Comparison of ENCODE assay signal across 31 mouse cellular contexts in genomic region chr1:184304813-184305212, GRCm38 (mm10).
"Had no signal": no experiment of that assay in that cellular context is flagged by ENCODE, and none has a peak within 500 bp of the region (broad histone marks: within the 10 kb centered on the region; RNA-seq: fewer than 3 reads in every experiment).

No protein-coding gene starts in this region.

- H3K9me3 ChIP-seq: limb, embryonic 12.5 days; limb, embryonic 13.5 days; limb, embryonic 15.5 days; liver, embryonic 12.5 days; liver, embryonic 13.5 days; liver, embryonic 15.5 days; lung, embryonic 15.5 days; midbrain, embryonic 10.5 days; midbrain, embryonic 12.5 days; midbrain, embryonic 13.5 days; midbrain, embryonic 15.5 days; neural tube, embryonic 12.5 days; neural tube, embryonic 13.5 days had no signal

- H3K36me3 ChIP-seq: limb, embryonic 12.5 days; limb, embryonic 13.5 days; limb, embryonic 15.5 days; liver, embryonic 12.5 days; liver, embryonic 13.5 days; liver, embryonic 15.5 days; lung, embryonic 15.5 days; midbrain, embryonic 10.5 days; midbrain, embryonic 12.5 days; midbrain, embryonic 13.5 days; midbrain, embryonic 15.5 days; neural tube, embryonic 12.5 days; neural tube, embryonic 13.5 days had no signal

- H3K9ac ChIP-seq: limb, embryonic 12.5 days; limb, embryonic 13.5 days; limb, embryonic 15.5 days; liver, embryonic 12.5 days; liver, embryonic 13.5 days; liver, embryonic 14.5 days; liver, embryonic 15.5 days; lung, embryonic 14.5 days; lung, embryonic 15.5 days; midbrain, embryonic 12.5 days; midbrain, embryonic 13.5 days; midbrain, embryonic 15.5 days; neural tube, embryonic 12.5 days; neural tube, embryonic 13.5 days had no signal

- ATAC-seq: liver, embryonic 12.5 days; lung, postnatal 0 days; midbrain, embryonic 13.5 days; midbrain, embryonic 15.5 days; midbrain, embryonic 16.5 days had no signal

- DNase-seq: left cerebral cortex, postnatal 4 days; liver; liver, embryonic 13.5 days; lung, adult 18-20 months; lung, adult 2 months; lung, embryonic 14.5 days; lung, postnatal 10 days; lung, postnatal 14 days; lung, postnatal 36 days; lung, postnatal 4 days; midbrain, embryonic 14.5 days had no signal

- H3K4me1 ChIP-seq: liver, embryonic 12.5 days; liver, embryonic 13.5 days; liver, embryonic 15.5 days; lung, embryonic 15.5 days; megakaryocyte, embryonic 14.5 days; midbrain, embryonic 10.5 days; midbrain, embryonic 12.5 days; midbrain, embryonic 13.5 days; midbrain, embryonic 15.5 days; neural tube, embryonic 12.5 days; neural tube, embryonic 13.5 days had no signal

- H3K27ac ChIP-seq: limb, embryonic 13.5 days; limb, embryonic 15.5 days; liver, embryonic 12.5 days; liver, embryonic 13.5 days; liver, embryonic 14.5 days; liver, embryonic 15.5 days; lung, embryonic 15.5 days; macrophage; midbrain, embryonic 10.5 days; midbrain, embryonic 12.5 days; midbrain, embryonic 13.5 days; midbrain, embryonic 15.5 days; neural tube, embryonic 12.5 days; neural tube, embryonic 13.5 days had no signal

- H3K27me3 ChIP-seq: limb, embryonic 12.5 days; liver, embryonic 12.5 days; liver, embryonic 13.5 days; liver, embryonic 15.5 days; megakaryocyte, embryonic 14.5 days; midbrain, embryonic 12.5 days; midbrain, embryonic 13.5 days; midbrain, embryonic 15.5 days; neural tube, embryonic 12.5 days; neural tube, embryonic 13.5 days had no signal

- H3K4me2 ChIP-seq: limb, embryonic 12.5 days; limb, embryonic 13.5 days; limb, embryonic 15.5 days; liver, embryonic 11.5 days; liver, embryonic 12.5 days; liver, embryonic 13.5 days; liver, embryonic 15.5 days; lung, embryonic 14.5 days; lung, embryonic 15.5 days; midbrain, embryonic 11.5 days; midbrain, embryonic 12.5 days; midbrain, embryonic 13.5 days; midbrain, embryonic 15.5 days; neural tube, embryonic 12.5 days; neural tube, embryonic 13.5 days had no signal

- H3K4me3 ChIP-seq: limb, embryonic 12.5 days; limb, embryonic 13.5 days; limb, embryonic 15.5 days; liver, embryonic 12.5 days; liver, embryonic 13.5 days; liver, embryonic 15.5 days; lung, embryonic 15.5 days; megakaryocyte, embryonic 14.5 days; midbrain, embryonic 10.5 days; midbrain, embryonic 12.5 days; midbrain, embryonic 13.5 days; midbrain, embryonic 15.5 days; myocyte; neural tube, embryonic 12.5 days; neural tube, embryonic 13.5 days had no signal
